8 mouse cellular contexts compared by ENCODE assay signal in genomic region chr16:17452373-17452715, GRCm38 (mm10). TPM values are rescaled to one million over a fixed set of nuclear protein-coding genes. Genes with fewer than 3 reads are reported as not detected.
A peak's percentile ranks its signal among the peaks of the same experiment; 100 is the strongest.
DNase-seq lines count a peak whose midpoint lies in the region; ATAC-seq and TF ChIP-seq lines count a peak whose summit lies in the region.

No protein-coding gene starts in this region.

- H3K27me3 ChIP-seq in C2C12 (ENCODE audit: control insufficient read depth, insufficient read depth, insufficient read length) = no peaks in the 10 kb centered on the region
- no peaks in the 10 kb centered on the region for H3K27me3 ChIP-seq in forebrain, postnatal 0 days (ENCODE audit: insufficient read depth, low read length)
- H3K27me3 ChIP-seq in liver, embryonic 16.5 days (ENCODE audit: control insufficient read depth, insufficient read depth, low read depth, low read length) = no peaks in the 10 kb centered on the region
- H3K27me3 ChIP-seq in neural tube, embryonic 15.5 days (replicated peaks) = no peaks in the 10 kb centered on the region

- peak overlapping the region; percentile 98 for H3K9ac ChIP-seq in forebrain, postnatal 0 days
- peak overlapping the region; percentile 84 for H3K9ac ChIP-seq in liver, embryonic 16.5 days (ENCODE audit: low read depth, low read length)
- peak overlapping the region; percentile 97 for H3K9ac ChIP-seq in neural tube, embryonic 15.5 days (replicated peaks)

- peaks cover 15% of the 10 kb centered on the region for H3K4me1 ChIP-seq in forebrain, postnatal 0 days (ENCODE audit: insufficient read depth)
- H3K4me1 ChIP-seq in liver, embryonic 16.5 days (ENCODE audit: control insufficient read depth, low read depth, low read length) = peaks cover 21% of the 10 kb centered on the region
- H3K4me1 ChIP-seq in neural tube, embryonic 15.5 days = peaks cover 35% of the 10 kb centered on the region

- no peak for TF ChIP-seq CTCF in C2C12 (IDR thresholded peaks at IDR 0.05; ENCODE audit: control insufficient read depth, insufficient read depth, insufficient read length)
- no peak for TF ChIP-seq CTCF in forebrain, postnatal 0 days (IDR thresholded peaks at IDR 0.05; ENCODE audit: low read depth)

- peaks cover 30% of the 10 kb centered on the region for H3K36me3 ChIP-seq in C2C12 (ENCODE audit: control insufficient read depth, insufficient read depth)
- peaks cover 8% of the 10 kb centered on the region for H3K36me3 ChIP-seq in forebrain, postnatal 0 days (ENCODE audit: insufficient read depth)
- H3K36me3 ChIP-seq in liver, embryonic 16.5 days (ENCODE audit: control insufficient read depth, insufficient read depth) = no peaks in the 10 kb centered on the region
- H3K36me3 ChIP-seq in neural tube, embryonic 15.5 days = peaks cover 9% of the 10 kb centered on the region; the same call in 1 of the 2 replicates

- peaks cover 56% of the 10 kb centered on the region for H3K79me2 ChIP-seq in C2C12 (ENCODE audit: control insufficient read depth, insufficient read depth)

- peaks cover 53% of the 10 kb centered on the region for H3K79me3 ChIP-seq in C2C12 (ENCODE audit: low read depth)

- under 1% methylated on average over 24 of the region's 24 CpGs for WGBS in forebrain, postnatal 0 days
- under 1% methylated on average over 24 of the region's 24 CpGs for WGBS in liver, embryonic 16.5 days (ENCODE audit: insufficient replicate concordance)
- WGBS in neural tube, embryonic 15.5 days = under 1% methylated on average over 24 of the region's 24 CpGs

- peak overlapping the region; percentile 95 for H3K4me3 ChIP-seq in C2C12 (ENCODE audit: insufficient read depth, poor library complexity, severe bottlenecking)
- H3K4me3 ChIP-seq in forebrain, postnatal 0 days (ENCODE audit: low read depth, low read length) = peak overlapping the region; percentile 98
- H3K4me3 ChIP-seq in liver, embryonic 16.5 days (ENCODE audit: low read depth, low read length) = peak overlapping the region; percentile 95
- peak overlapping the region; percentile 82 for H3K4me3 ChIP-seq in neural tube, embryonic 15.5 days (replicated peaks)

- H3K9me3 ChIP-seq in forebrain, postnatal 0 days (ENCODE audit: low read length) = no peaks in the 10 kb centered on the region
- H3K9me3 ChIP-seq in liver, embryonic 16.5 days (replicated peaks; ENCODE audit: control insufficient read depth, low read length) = no peaks in the 10 kb centered on the region
- H3K9me3 ChIP-seq in neural tube, embryonic 15.5 days (replicated peaks) = no peaks in the 10 kb centered on the region

- peak overlapping the region; percentile 93 for H3ac ChIP-seq in C2C12 (ENCODE audit: control insufficient read depth, insufficient read length, low read depth)

- ATAC-seq in forebrain, postnatal 0 days = peak; percentile 49
- ATAC-seq in liver, embryonic 16.5 days (ENCODE audit: low read depth) = peak; percentile 42
- ATAC-seq in neural tube, embryonic 15.5 days (ENCODE audit: low FRiP score) = no peak; the same call in 1 of the 2 replicates

- peak; percentile 53 for DNase-seq in cerebellum, adult 11 months
- no peak for DNase-seq in cerebellum, adult 8-10 months
- peak; percentile 51 for DNase-seq in c-Kit-positive CD71-positive TER-119-positive erythroid progenitor cells, embryonic 14.5 days (ENCODE audit: low spot score)
- DNase-seq in forebrain, postnatal 0 days = peak; percentile 63
- peak; percentile 15 to 52 for DNase-seq in kidney, adult 8-10 months

- H3K4me2 ChIP-seq in forebrain, postnatal 0 days (ENCODE audit: low read depth) = peak overlapping the region; percentile 88
- peak overlapping the region; percentile 82 for H3K4me2 ChIP-seq in liver, embryonic 16.5 days (ENCODE audit: low read depth, low read length)
- H3K4me2 ChIP-seq in neural tube, embryonic 15.5 days = peak overlapping the region; percentile 83

- H3K27ac ChIP-seq in forebrain, postnatal 0 days (ENCODE audit: low read depth, low read length) = peak overlapping the region; percentile 98
- peak overlapping the region; percentile 86 for H3K27ac ChIP-seq in liver, embryonic 16.5 days (ENCODE audit: low read length)
- peak overlapping the region; percentile 98 for H3K27ac ChIP-seq in neural tube, embryonic 15.5 days (replicated peaks)

TF ChIP-seq in C2C12, 6 proteins besides CTCF, POLR2A, EP300 and RAD21:
- TF ChIP-seq MYOG (IDR thresholded peaks at IDR 0.05; ENCODE audit: control insufficient read depth, extremely low read depth, insufficient read length) (no peak), FOSL1 (IDR thresholded peaks at IDR 0.05; ENCODE audit: insufficient read depth, low read length, poor library complexity, severe bottlenecking) (no peak), MYOD1 (IDR thresholded peaks at IDR 0.05; ENCODE audit: control insufficient read depth, insufficient read length, low read depth) (no peak), CEBPB (IDR thresholded peaks at IDR 0.05; ENCODE audit: low read depth) (no peak), MAX (IDR thresholded peaks at IDR 0.05) (no peak), USF1 (IDR thresholded peaks at IDR 0.05; ENCODE audit: low read depth) (no peak)

RNA-seq across cellular contexts. Expression of gene Crkl, which starts 0.6 kb away (rescaled TPM):
- polyA plus RNA-seq in C2C12 (2012; fragmentation: generic; extraction: Trizol) = 15.2 TPM
- total RNA-seq in forebrain, postnatal 0 days (2014; rRNA removed) = 31.4 and 55.4 TPM in 2 replicates
- polyA plus RNA-seq in forebrain, postnatal 0 days (2015; fragmentation: Nextera tagmentation; extraction: Ambion mirVana) = 44.5 and 60.5 TPM in 2 replicates
- 27.2 and 27.9 TPM in 2 replicates for polyA plus RNA-seq in liver, embryonic 16.5 days (2015; fragmentation: Nextera tagmentation; extraction: Ambion mirVana)
- 76.3 and 77.4 TPM in 2 replicates for polyA plus RNA-seq in neural tube, embryonic 15.5 days (2015; fragmentation: Nextera tagmentation; extraction: Ambion mirVana)

RNA-seq across cellular contexts. Expression of gene Aifm3, which starts 37.1 kb away (rescaled TPM):
- polyA plus RNA-seq in C2C12 (2012; fragmentation: generic; extraction: Trizol) = not detected
- total RNA-seq in forebrain, postnatal 0 days (2014; rRNA removed) = 15.2 and 21.8 TPM in 2 replicates
- 7.5 and 12.7 TPM in 2 replicates for polyA plus RNA-seq in forebrain, postnatal 0 days (2015; fragmentation: Nextera tagmentation; extraction: Ambion mirVana)
- 3.8 and 6.3 TPM in 2 replicates for polyA plus RNA-seq in liver, embryonic 16.5 days (2015; fragmentation: Nextera tagmentation; extraction: Ambion mirVana)
- 3.4 and 4.8 TPM in 2 replicates for polyA plus RNA-seq in neural tube, embryonic 15.5 days (2015; fragmentation: Nextera tagmentation; extraction: Ambion mirVana)

RNA-seq across cellular contexts. Expression of gene Pi4ka, which starts 46.2 kb away (rescaled TPM):
- 39.5 TPM for polyA plus RNA-seq in C2C12 (2012; fragmentation: generic; extraction: Trizol)
- total RNA-seq in forebrain, postnatal 0 days (2014; rRNA removed) = 106 and 107 TPM in 2 replicates
- 32.6 and 41.2 TPM in 2 replicates for polyA plus RNA-seq in forebrain, postnatal 0 days (2015; fragmentation: Nextera tagmentation; extraction: Ambion mirVana)
- polyA plus RNA-seq in liver, embryonic 16.5 days (2015; fragmentation: Nextera tagmentation; extraction: Ambion mirVana) = 13.5 and 15.2 TPM in 2 replicates
- polyA plus RNA-seq in neural tube, embryonic 15.5 days (2015; fragmentation: Nextera tagmentation; extraction: Ambion mirVana) = 54.6 and 59.7 TPM in 2 replicates

RNA-seq across cellular contexts. Expression of gene Snap29, which starts 46.6 kb away (rescaled TPM):
- 9.1 TPM for polyA plus RNA-seq in C2C12 (2012; fragmentation: generic; extraction: Trizol)
- total RNA-seq in forebrain, postnatal 0 days (2014; rRNA removed) = 41.9 and 43.2 TPM in 2 replicates
- 14.5 and 19.9 TPM in 2 replicates for polyA plus RNA-seq in forebrain, postnatal 0 days (2015; fragmentation: Nextera tagmentation; extraction: Ambion mirVana)
- 8.7 and 10.1 TPM in 2 replicates for polyA plus RNA-seq in liver, embryonic 16.5 days (2015; fragmentation: Nextera tagmentation; extraction: Ambion mirVana)
- polyA plus RNA-seq in neural tube, embryonic 15.5 days (2015; fragmentation: Nextera tagmentation; extraction: Ambion mirVana) = 23.3 and 24.0 TPM in 2 replicates

RNA-seq across cellular contexts. Expression of gene Lztr1, which starts 56.1 kb away (rescaled TPM):
- 69.0 TPM for polyA plus RNA-seq in C2C12 (2012; fragmentation: generic; extraction: Trizol)
- total RNA-seq in forebrain, postnatal 0 days (2014; rRNA removed) = 206 and 244 TPM in 2 replicates
- 91.4 and 103 TPM in 2 replicates for polyA plus RNA-seq in forebrain, postnatal 0 days (2015; fragmentation: Nextera tagmentation; extraction: Ambion mirVana)
- polyA plus RNA-seq in liver, embryonic 16.5 days (2015; fragmentation: Nextera tagmentation; extraction: Ambion mirVana) = 25.2 and 25.7 TPM in 2 replicates
- 118 and 129 TPM in 2 replicates for polyA plus RNA-seq in neural tube, embryonic 15.5 days (2015; fragmentation: Nextera tagmentation; extraction: Ambion mirVana)
